Mouse (Mus musculus) intestine, postnatal 0 days (tissue): ENCODE measurements at regions not wholly inside any gene's neighbourhood (a gene's known extent, or its start where the extent isn't known, plus 50 kb on each side); places are given as distances from the start of the nearest gene placed in this dataset.

Experiments used
- ATAC-seq: fragments of 200-750 bp; cut with Nextera tagmentation; 2 replicates; pipeline ENCODE4 v1.8.0; 2017; ENCODE audit warnings: mild to moderate bottlenecking, moderate TSS enrichment, moderate library complexity
- H3K27ac ChIP-seq: fragments of 300-500 bp; sonication (generic); 2 replicates; pipeline ENCODE4 v1.5.1; 2014; ENCODE audit warnings: mild to moderate bottlenecking, low read depth, low read length, moderate library complexity
- H3K27me3 ChIP-seq: fragments of 300-500 bp; sonication (generic); replicated peaks from 2 replicates; pipeline ENCODE4 v1.6.1; 2014; ENCODE audit warnings: low read length, mixed read lengths; ENCODE audit not compliant: control insufficient read depth, insufficient read depth
- H3K36me3 ChIP-seq: fragments of 300-500 bp; sonication (generic); 2 replicates; pipeline ENCODE4 v1.6.1; 2014; ENCODE audit warnings: mild to moderate bottlenecking, moderate library complexity; ENCODE audit not compliant: control insufficient read depth, insufficient read depth
- H3K4me1 ChIP-seq: fragments of 300-500 bp; sonication (generic); replicated peaks from 2 replicates; pipeline ENCODE4 v1.6.1; 2014; ENCODE audit warnings: antibody characterized with exemption, low read length, mixed read lengths; ENCODE audit not compliant: control insufficient read depth, insufficient read depth
- H3K4me2 ChIP-seq: fragments of 300-500 bp; sonication (generic); replicated peaks from 2 replicates; pipeline ENCODE4 v1.6.1; 2014; ENCODE audit warnings: low read depth, mild to moderate bottlenecking, moderate library complexity
- H3K4me3 ChIP-seq: fragments of 300-500 bp; sonication (generic); 2 replicates; pipeline ENCODE4 v1.5.1; 2014; ENCODE audit warnings: low read depth, low read length
- H3K9ac ChIP-seq: fragments of 300-500 bp; sonication (generic); 2 replicates; pipeline ENCODE4 v1.6.1; 2014; ENCODE audit warnings: mild to moderate bottlenecking, low read depth, low read length
- H3K9me3 ChIP-seq: fragments of 300-500 bp; sonication (generic); 2 replicates; pipeline ENCODE4 v1.6.1; 2016; ENCODE audit warnings: mixed run types; ENCODE audit not compliant: control insufficient read depth
- CTCF ChIP-seq: sonication (generic); IDR thresholded peaks from 2 replicates; pipeline ENCODE4 v1.5.1; 2016; ENCODE audit warnings: low read depth, mild to moderate bottlenecking, control low read depth, antibody characterized with exemption, moderate library complexity
- WGBS: fragments of 180-500 bp; shearing (Covaris S2); extraction: QIAGEN DNeasy Blood & Tissue Kit; methylation state at CpG from one replicate; pipeline ENCODE4 v1.1.7; 2014; 5-methylcytosine and 5-hydroxymethylcytosine counted together

DNA sequence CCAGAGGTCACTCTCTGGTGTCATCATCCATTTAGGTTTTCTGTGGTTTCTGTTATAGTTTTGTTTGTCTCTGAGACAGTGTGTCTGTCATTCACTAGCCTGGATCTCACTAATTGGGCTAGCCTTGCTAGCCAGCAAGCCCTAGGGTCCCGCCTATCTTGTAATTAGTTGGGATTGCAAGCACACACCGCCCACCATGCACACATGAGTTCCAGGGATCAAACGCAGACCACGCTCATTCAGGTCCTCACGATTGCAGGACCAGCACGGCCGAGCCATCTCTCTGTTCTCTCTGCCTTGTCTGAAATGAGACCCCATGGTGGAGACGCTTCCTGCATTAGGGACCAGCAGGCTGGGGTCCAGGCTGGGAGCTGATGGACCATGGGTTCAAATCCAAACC is 60.9 kb upstream of the Igsf21 start:
- no peaks in the 10 kb centered on the region for H3K4me1 ChIP-seq
- H3K4me2 ChIP-seq = no peak overlapping the region
- no peak overlapping the region for H3K27ac ChIP-seq
- H3K27me3 ChIP-seq = no peaks in the 10 kb centered on the region
- WGBS = 86% methylated on average over 8 of the region's 8 CpGs
- H3K9ac ChIP-seq = no peak overlapping the region
- no peak for TF ChIP-seq CTCF
- ATAC-seq = no peak
- H3K4me3 ChIP-seq = no peak overlapping the region
- H3K36me3 ChIP-seq = no peaks in the 10 kb centered on the region
- H3K9me3 ChIP-seq = no peaks in the 10 kb centered on the region

DNA sequence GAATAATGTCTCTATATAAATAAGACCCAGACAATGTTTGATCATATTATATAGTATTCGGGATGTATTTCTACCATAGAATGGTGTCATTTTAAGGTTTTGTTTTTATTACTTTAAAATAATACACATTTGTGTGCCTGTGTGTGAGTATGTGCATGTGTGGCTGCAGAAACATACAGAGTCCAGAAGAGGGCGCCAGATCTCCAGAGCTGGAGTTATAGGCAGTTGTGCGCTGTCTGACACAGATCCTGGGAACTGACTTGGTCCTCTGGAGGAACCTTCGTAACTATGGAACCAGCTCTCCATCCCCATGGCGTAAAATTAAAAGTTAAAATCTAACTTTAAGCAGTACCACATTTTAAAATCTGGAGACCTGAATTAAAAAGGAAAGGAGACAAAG is 58.4 kb upstream of the Igsf21 start:
- Histone ChIP-seq H3K36me3 (no peaks in the 10 kb centered on the region), H3K27me3 (no peaks in the 10 kb centered on the region), H3K27ac (no peak overlapping the region), H3K4me2 (no peak overlapping the region), H3K9ac (no peak overlapping the region), H3K4me3 (no peak overlapping the region), H3K9me3 (no peaks in the 10 kb centered on the region), H3K4me1 (no peaks in the 10 kb centered on the region)
- ATAC-seq = no peak
- TF ChIP-seq CTCF = no peak
- WGBS = 82% methylated on average over 5 of the region's 5 CpGs

DNA sequence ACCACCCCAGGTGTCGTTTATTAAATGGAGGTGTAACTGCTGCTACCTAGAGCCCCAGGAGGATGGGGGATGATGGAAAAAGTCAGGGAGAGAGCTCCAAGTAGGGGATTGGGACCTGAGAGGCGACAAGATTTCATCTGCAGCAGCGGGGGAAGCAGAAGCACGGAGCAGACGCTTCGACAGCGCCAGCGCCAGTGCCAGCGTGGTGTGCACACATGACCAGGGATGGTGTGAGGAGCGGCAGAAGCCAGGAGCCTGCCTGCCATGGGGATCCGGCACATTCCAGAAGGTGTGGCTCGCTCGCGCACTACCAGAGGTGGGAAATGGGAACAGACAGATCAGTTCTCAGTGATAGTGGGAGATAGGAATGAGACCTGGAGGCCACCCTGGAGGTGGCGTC is 55.1 kb upstream of the Igsf21 start:
- ATAC-seq = no peak
- WGBS = 81% methylated on average over 15 of the region's 15 CpGs
- H3K4me1 ChIP-seq = no peaks in the 10 kb centered on the region
- no peaks in the 10 kb centered on the region for H3K9me3 ChIP-seq
- no peak overlapping the region for H3K4me2 ChIP-seq
- no peak overlapping the region for H3K27ac ChIP-seq
- no peak for TF ChIP-seq CTCF
- no peak overlapping the region for H3K4me3 ChIP-seq
- H3K27me3 ChIP-seq = no peaks in the 10 kb centered on the region
- no peaks in the 10 kb centered on the region for H3K36me3 ChIP-seq
- no peak overlapping the region for H3K9ac ChIP-seq

DNA sequence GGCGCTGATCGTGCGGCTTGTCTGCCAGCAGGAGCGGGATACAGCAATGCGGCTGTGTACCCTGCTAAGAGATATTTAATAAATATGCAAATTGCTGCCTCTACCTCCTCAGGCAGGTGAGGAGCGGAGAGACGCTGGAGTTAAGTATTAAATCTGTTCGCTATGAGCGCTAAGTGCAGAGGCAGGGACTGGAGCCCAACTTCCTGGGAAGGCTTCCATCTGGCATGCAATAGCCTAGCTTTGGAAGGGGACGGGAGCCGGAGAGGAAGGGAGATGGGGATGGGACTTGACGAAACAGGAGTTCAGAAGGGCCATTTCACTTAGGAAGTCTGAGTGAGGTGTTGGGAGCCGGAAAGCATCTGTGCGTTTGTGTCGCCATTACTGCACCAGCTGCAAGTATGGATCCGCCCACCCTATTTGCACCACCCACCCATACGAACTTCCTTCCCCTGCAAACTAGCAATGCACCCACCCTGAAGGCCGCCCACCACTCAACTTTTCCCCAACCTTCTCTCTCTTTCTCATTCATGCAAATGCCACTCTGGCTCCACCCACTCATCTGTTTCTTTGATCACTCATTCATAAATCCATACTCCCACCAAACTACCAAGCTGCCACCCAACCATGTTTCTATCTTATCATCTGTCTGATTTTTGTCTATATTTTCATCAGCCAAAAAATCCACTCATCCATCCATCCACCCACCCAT is 51.5 kb upstream of the Igsf21 start:
- Histone ChIP-seq H3K27ac (no peak overlapping the region), H3K4me1 (no peaks in the 10 kb centered on the region), H3K4me3 (no peak overlapping the region), H3K36me3 (no peaks in the 10 kb centered on the region), H3K9me3 (no peaks in the 10 kb centered on the region), H3K27me3 (no peaks in the 10 kb centered on the region), H3K4me2 (no peak overlapping the region), H3K9ac (no peak overlapping the region)
- ATAC-seq = no peak
- WGBS = 79% methylated on average over 18 of the region's 18 CpGs
- TF ChIP-seq CTCF = no peak
